Mouse (Mus musculus) liver, postnatal 0 days (tissue): ENCODE results near the gene Mcm10.

Source experiments
- CTCF ChIP-seq: sonication (generic); IDR thresholded peaks from 2 replicates; pipeline ENCODE4 v1.5.1; 2016; ENCODE audit warnings: antibody characterized with exemption, low read depth
- EP300 ChIP-seq: IDR thresholded peaks from 2 replicates; pipeline ENCODE4 v1.6.1; 2016; ENCODE audit warnings: antibody characterized with exemption, low read depth, mild to moderate bottlenecking

- TF ChIP-seq CTCF = no peak
- TF ChIP-seq EP300 = no peak
Observed at GRCm38 (mm10) chr2:4958039-4958438, 54.6 kb downstream of the Mcm10 start.
